Mouse (Mus musculus) spleen, embryonic (tissue): Measurements from ENCODE around the gene Sipa1l2.
"Not testable (repeated sequence)": the region's sequence is repeated elsewhere in the genome, so short reads cannot be mapped to it uniquely, and the experiment has no call there.

ENCODE experiments used
- CTCF ChIA-PET: fragments of 350-600 bp; sonication (Branson Sonifier 250); formaldehyde crosslinking; loops from one replicate; lab custom pipeline; 2022; lab: Charles Lee

The Sipa1l2 gene

GRCm38 (mm10) chr8:125413001-125413909 is 156.4 kb downstream of the Sipa1l2 start:
- CTCF ChIA-PET = no interaction called here

- CTCF ChIA-PET = no interaction called here
Observed at GRCm38 (mm10) chr8:125410646-125411045, 159.0 kb downstream of the Sipa1l2 start.

- CTCF ChIA-PET = interaction anchor here (0.6 kb wide), 1 partner anchor 71 kb away, joined by 5 read pairs; no protein-coding TSS in a partner anchor
Observed at GRCm38 (mm10) chr8:125407672-125408071, 161.9 kb downstream of the Sipa1l2 start.

GRCm38 (mm10) chr8:125406453-125406852 is 163.2 kb downstream of the Sipa1l2 start:
- CTCF ChIA-PET = no interaction called here

- CTCF ChIA-PET = no interaction called here
Observed at GRCm38 (mm10) chr8:125401350-125401749, 168.3 kb downstream of the Sipa1l2 start.

- CTCF ChIA-PET = interaction anchor here (0.7 kb wide), 1 partner anchor 40 kb away, joined by 3 read pairs; no protein-coding TSS in a partner anchor
Observed at GRCm38 (mm10) chr8:125397981-125398380, 171.6 kb downstream of the Sipa1l2 start.

- CTCF ChIA-PET = not testable (repeated sequence)
Observed at GRCm38 (mm10) chr8:125395682-125396081, 173.9 kb downstream of the Sipa1l2 start.

GRCm38 (mm10) chr8:125395032-125395431 is 174.6 kb downstream of the Sipa1l2 start:
- CTCF ChIA-PET = no interaction called here

- CTCF ChIA-PET = no interaction called here
Observed at GRCm38 (mm10) chr8:125391685-125392084, 177.9 kb downstream of the Sipa1l2 start.

- CTCF ChIA-PET = interaction anchor here (0.7 kb wide), 1 partner anchor 272 kb away, joined by 4 read pairs; no protein-coding TSS in a partner anchor
Observed at GRCm38 (mm10) chr8:125391271-125391670, 178.3 kb downstream of the Sipa1l2 start.

- CTCF ChIA-PET = interaction anchor here (0.7 kb wide), 1 partner anchor 273 kb away, joined by 4 read pairs; no protein-coding TSS in a partner anchor
Observed at GRCm38 (mm10) chr8:125390506-125390895, 179.1 kb downstream of the Sipa1l2 start.

- CTCF ChIA-PET = no interaction called here
Observed at GRCm38 (mm10) chr8:125389756-125390505, 179.7 kb downstream of the Sipa1l2 start.

GRCm38 (mm10) chr8:125389280-125389679 is 180.3 kb downstream of the Sipa1l2 start:
- CTCF ChIA-PET = no interaction called here

GRCm38 (mm10) chr8:125388404-125389180 is 181.0 kb downstream of the Sipa1l2 start:
- CTCF ChIA-PET = no interaction called here

GRCm38 (mm10) chr8:125385519-125386150 is 184.0 kb downstream of the Sipa1l2 start:
- CTCF ChIA-PET = no interaction called here

GRCm38 (mm10) chr8:125384551-125385183 is 184.9 kb downstream of the Sipa1l2 start:
- CTCF ChIA-PET = no interaction called here

- CTCF ChIA-PET = no interaction called here
Observed at GRCm38 (mm10) chr8:125381674-125382073, 187.9 kb downstream of the Sipa1l2 start.

GRCm38 (mm10) chr8:125379939-125380338 is 189.7 kb downstream of the Sipa1l2 start:
- CTCF ChIA-PET = no interaction called here

GRCm38 (mm10) chr8:125379156-125379555 is 190.5 kb downstream of the Sipa1l2 start:
- CTCF ChIA-PET = interaction anchor here (0.7 kb wide), 1 partner anchor 503 kb away, joined by 5 read pairs; no protein-coding TSS in a partner anchor

GRCm38 (mm10) chr8:125377704-125378103 is 191.9 kb downstream of the Sipa1l2 start:
- CTCF ChIA-PET = no interaction called here
